Mouse (Mus musculus) kidney, postnatal 36 days (tissue): ENCODE measurements around the gene Bbox1.

ENCODE experiments used
- DNase-seq, 2 experiments: peaks; one replicate each; pipeline ENCODE4 v3.0.0; 2021 to 2022; ENCODE audit warnings: mixed read lengths in 2 of 2

Gene Bbox1

GRCm38 (mm10) chr2:110314509-110315155, at the start of gene Bbox1:
Gene Bbox1 (minus strand): TSS chr2:110314560.
- DNase-seq, result peak in 1 of 2 experiments; percentile 13

- DNase-seq, result no peak
Observed at GRCm38 (mm10) chr2:110363855-110364254, 49.5 kb upstream of the Bbox1 start.

DNA sequence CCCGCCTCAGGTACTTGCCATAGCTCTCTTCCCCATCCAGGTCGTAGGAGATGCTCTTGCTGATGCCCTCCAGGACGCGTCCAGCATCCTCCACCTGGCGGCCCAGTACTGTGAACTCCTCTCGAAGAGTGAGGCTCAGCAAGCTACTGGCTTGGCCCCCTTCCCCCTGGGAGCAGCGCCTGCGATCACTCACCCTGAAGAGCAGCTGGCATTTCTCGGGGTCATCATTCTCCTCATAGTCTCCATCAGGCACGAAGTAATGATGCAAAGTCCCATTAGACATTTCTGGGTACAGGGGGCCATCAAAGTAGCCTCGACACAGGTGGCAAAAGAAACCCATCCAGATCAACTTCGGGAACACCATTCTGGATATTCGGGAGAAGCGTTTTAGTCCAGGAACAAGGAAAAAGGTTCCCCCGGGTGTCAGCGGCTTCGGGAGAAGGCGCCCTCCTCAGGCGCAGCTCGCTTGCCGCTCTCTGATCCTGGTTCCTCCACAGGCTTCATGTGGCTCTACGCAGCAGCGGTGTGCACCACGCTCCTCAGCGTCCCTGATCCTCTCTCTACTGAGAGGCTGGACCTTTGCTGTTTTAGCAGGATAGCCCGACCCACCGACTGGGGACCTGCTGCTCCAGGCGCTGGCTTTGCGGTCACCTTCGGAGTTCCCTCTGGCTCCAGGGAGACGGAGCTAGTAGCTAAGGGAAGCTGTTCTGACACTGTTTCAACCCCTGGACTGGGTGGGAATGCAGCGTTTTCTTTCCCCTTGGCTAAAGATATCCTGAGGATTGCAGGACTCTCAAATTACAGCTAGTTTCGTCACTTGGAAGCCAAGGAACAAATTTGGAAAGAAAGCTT, 48.3 kb upstream of the Bbox1 start, which contains the start of gene Fibin:
Gene Fibin, minus strand, starts transcription at position 752 of the 852 bp plus-strand sequence.
- DNase-seq, result peak; percentile 46 to 70

DNA sequence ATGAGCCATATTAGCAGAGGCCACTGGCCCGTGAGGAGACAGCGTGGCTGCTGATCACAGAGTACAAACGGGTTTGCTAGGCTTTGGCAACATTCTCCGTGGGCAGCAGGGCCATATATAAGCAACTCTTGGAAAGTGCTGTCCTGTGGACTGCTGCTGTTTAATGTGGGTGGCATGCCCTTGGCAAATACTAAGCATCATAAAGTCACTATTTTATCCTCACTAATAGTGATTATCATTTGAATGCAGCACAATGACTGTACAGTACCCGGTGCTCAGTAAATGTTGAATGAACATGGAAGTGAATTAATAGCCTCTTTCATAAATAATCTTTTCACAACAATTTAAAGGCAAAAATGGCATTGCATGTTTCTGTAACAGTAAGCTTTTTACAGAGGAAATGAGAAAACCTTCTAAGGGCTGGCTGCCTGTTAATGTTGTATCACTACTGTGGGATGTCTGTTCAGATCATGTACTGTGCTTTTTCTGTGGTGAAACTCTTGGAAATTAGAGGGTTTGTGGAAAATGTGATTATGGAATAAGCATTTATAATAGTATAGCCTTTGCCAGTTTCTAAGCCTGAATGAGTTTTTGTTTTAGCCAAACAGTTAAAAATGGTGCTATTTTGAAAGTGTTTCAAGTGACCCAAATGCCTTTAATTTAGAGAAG, 39.1 kb upstream of the Bbox1 start:
- DNase-seq, result no peak

DNA sequence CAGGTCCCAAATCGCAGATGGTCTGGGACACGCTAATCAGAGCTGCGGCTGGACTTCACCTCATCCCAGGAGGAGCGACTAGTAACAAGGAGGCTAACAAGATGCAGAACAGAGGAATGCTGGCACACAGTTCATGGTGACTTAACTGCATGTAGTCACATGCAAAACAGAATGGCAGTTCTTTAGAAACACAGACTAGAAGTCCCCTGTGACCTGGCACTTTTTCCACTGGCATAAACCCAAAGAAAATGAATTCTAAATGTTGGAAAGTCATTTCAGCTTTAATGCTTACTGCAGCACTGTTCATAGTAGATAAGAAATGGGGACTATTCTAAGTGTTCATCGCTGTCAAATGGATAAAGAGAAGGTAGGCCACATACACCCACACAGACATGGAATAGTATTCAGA, 37.5 kb upstream of the Bbox1 start:
- DNase-seq, result peak in 1 of 2 experiments; percentile 8

- no peak for DNase-seq
Observed at GRCm38 (mm10) chr2:110351406-110351805, 37.0 kb upstream of the Bbox1 start.

- no peak for DNase-seq
Observed at GRCm38 (mm10) chr2:110328953-110329352, 14.6 kb upstream of the Bbox1 start.

- no peak for DNase-seq
Observed at GRCm38 (mm10) chr2:110319949-110320348, 5.6 kb upstream of the Bbox1 start.

DNA sequence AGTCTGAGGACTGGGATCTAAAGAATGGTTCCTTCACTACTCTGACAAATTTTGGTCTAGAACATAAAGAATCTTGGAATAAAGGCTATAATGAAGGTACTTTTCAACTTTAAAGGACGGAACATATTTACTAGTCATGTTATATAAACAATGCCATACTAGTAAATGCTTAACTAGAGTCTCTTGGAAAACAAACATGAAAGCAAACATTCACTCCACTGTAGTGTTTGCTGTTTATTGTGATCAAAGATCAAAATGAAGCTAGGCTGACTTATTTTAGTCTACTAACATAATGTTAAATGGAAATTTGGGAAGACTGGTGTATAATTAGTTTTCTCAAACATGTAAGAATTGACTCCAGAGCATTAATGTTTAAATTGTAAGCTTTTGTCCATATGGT, 4.9 kb upstream of the Bbox1 start:
- DNase-seq, result no peak

DNA sequence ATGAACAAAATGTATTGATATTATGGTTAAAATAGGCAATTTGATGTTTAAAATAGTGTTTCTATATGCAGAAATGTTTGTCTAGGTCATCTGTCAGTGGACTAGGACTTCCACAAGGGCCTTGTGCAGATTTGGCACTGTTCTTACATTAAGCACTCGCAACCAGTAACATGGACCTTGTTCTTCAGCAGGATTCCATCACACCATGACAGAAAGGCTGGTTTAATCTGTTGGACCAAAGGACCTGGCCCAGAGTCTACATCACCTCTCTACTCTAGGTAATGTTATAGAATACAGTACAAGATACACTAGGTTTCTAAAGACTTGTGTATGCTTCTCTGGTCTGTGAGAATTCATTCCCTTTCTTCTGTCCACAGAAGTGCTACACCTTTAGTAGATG, 4.4 kb upstream of the Bbox1 start:
- no peak for DNase-seq

DNA sequence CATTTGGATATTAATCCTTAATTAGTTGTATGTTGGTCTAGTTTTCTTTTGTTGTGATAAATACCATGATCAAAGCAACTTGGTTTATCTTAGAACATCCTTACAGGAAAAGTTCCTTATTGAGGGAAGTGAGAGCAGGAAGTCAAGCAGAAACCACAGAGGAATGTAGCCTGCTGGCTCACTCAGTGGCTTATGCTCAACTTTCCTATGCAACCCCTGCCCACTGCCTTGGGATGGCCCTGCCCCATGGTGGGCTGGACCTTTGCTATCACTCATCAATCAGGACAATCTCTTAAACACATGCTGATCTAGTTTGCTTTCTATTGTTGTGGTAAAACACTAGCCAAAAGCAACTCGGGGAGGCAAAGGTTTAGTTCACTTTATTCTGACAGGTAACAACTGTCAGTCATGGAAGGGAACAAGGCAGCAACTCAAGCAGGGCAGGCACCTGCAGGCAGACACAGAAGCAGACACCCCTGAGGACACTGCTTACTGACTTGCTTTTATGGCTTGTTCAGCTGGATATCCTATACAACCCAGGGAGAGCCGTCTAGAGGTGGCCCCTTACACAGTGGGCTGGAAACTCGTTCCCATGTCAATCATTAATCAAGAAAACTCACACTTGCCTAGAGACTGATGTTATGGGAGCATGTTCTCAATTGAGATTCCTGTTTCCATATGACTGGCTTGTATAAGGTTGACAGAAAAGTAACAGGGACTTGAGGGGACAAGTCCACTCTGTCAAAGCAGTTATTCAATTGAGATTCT, 1.9 kb upstream of the Bbox1 start:
- no peak for DNase-seq

DNA sequence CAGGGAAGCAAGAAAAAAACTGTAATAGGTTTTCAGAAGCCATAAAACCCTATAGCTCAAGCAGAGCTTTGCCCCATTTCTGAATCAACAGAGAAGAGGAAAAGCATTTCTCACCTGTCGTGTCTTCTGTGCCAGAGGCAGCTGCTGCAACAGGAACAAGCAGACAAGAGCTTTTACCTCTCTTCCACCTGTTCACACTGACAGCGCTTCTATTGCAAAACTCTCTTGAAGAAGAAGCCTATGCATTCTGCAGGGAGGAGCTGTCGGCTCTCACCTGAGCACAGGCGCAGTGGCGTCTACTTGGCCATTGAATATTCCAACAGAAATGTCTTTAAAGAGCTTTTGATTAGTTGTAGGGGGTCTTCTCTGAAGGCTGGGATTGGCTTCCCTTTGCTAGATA, 286 bp downstream of the Bbox1 start:
- no peak for DNase-seq

DNA sequence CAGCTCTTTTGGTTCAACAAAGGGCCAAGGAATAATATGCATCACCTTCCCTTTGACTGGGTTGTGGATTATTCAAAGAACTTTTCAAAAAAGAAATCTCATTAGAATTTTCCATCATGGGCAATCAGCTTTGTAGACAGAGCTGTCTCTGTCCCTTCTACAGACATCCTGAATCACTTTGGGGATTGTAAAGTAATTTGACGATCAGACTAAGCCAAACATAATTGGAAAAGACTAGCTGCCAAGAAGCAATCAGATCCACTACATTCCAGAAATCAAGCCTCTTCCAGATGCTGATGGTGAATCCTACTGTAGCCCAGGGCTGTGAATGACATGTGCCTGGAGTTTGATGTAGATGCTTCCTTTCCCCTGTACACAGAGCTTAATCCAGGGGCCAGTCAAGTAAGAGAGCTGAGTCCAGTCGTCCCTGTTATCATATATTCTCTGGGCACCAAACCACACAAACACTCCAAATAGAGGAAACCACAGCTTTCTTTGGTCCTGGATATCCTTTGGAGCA, 995 bp downstream of the Bbox1 start:
- no peak for DNase-seq

- peak; percentile 61 to 77 for DNase-seq
Observed at GRCm38 (mm10) chr2:110305358-110306283, 8.7 kb downstream of the Bbox1 start.

- DNase-seq, result no peak
Observed at GRCm38 (mm10) chr2:110302261-110302660, 12.1 kb downstream of the Bbox1 start.

GRCm38 (mm10) chr2:110301314-110301713, 13.0 kb downstream of the Bbox1 start:
- no peak for DNase-seq

DNA sequence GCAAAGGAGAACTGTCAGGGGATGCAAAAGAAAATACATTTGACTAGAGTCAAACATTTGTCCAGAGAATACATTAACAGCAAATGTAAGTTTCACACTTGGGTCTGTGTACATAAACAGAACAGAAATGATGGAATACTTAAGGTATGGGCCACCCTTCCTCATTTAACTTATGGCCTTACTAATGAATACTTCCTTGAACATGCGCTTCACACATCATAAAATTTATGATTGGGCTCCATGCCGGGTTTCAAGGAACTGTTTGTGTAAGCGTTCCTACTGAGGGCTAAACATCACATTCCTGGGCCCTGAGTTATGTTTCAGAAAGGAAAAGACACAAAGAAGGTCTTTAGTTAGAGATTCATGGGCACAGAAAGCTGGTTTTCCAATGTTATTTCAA, 19.4 kb downstream of the Bbox1 start:
- no peak for DNase-seq

- DNase-seq, result no peak
Observed at GRCm38 (mm10) chr2:110287959-110288358, 26.4 kb downstream of the Bbox1 start.

- DNase-seq, result no peak
Observed at GRCm38 (mm10) chr2:110285829-110286504, 28.4 kb downstream of the Bbox1 start.

DNA sequence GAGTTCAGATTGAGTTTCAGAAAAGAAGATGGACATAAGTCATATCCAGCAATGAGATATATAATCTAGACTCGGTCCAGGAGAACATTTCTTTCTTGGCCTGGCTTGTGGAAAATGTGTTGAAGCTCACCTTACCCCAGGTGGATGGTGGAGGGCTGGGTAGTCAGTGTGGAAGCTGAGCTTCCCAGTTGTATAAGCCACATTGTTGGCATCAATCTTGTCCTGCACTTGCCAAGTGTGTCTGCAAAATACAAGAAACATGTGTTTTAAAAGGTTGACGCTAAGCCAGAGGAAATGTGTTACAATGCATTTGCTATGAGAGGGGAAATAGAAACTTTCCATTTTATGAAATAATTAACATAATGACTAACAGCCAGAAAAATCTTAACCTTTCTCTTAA, 38.9 kb downstream of the Bbox1 start:
- DNase-seq, result no peak

DNA sequence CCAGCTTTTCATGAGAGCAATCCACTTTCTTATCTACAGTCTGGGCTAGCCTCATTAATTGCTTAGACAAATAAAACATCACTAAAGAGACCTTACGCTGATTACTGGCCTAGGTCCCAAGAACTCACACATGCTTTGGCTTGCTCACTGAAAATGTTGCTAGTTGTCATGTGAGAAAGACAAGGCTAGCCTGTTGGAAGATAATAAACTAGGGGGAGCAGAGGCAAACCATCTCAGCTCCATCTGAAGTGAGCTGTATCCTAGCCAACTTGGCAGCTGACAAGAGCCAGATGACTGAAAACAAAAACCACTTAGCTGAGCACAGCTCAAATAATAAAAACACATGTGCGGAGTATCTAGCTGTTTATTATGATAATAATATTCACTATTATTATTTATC, 40.2 kb downstream of the Bbox1 start:
- DNase-seq, result no peak
